Comparison of ENCODE assay signal across 12 mouse cellular contexts in genomic region chr17:31933956-31934355, GRCm38 (mm10).
A peak's percentile ranks its signal among the peaks of the same experiment; 100 is the strongest.
DNase-seq lines count a peak whose midpoint lies in the region.
"Had no signal": no experiment of that assay in that cellular context is flagged by ENCODE, and none has a peak within 500 bp of the region (broad histone marks: within the 10 kb centered on the region; RNA-seq: fewer than 3 reads in every experiment).

No protein-coding gene starts in this region.

- DNase-seq in adrenal gland, postnatal 14 days, result peak; percentile 2
- DNase-seq in adrenal gland, adult 2 months, result no peak
- peak; percentile 1 to 3 for DNase-seq in heart, postnatal 36 days
- no peak for DNase-seq in heart, adult 18-20 months
- peak; percentile 3 to 19 for DNase-seq in lung, postnatal 4 days
- DNase-seq in lung, postnatal 14 days, result no peak
- peak; percentile 3 for DNase-seq in urinary bladder, postnatal 14 days (ENCODE audit: low spot score)
- no peak for DNase-seq in urinary bladder, postnatal 36 days (ENCODE audit: low spot score in 2 of 2)
- DNase-seq: cerebellum, adult 18-20 months; cerebellum, postnatal 14 days; kidney, postnatal 14 days; liver had no signal

- intact Hi-C loops in heart, postnatal 36 days (cut with DNase I), result no loop called here

Comparison
In these comparisons a context has a peak if more than half of its experiments do, and no peak if none do; other contexts are left out.
1. DNase-seq: peak in adrenal gland, postnatal 14 days (single experiment), heart, postnatal 36 days (2 of 2), lung, postnatal 4 days (2 of 2) and urinary bladder, postnatal 14 days (single experiment); none in adrenal gland, adult 2 months (single experiment), heart, adult 18-20 months (0 of 2), lung, postnatal 14 days (single experiment) and urinary bladder, postnatal 36 days (0 of 2).